Mouse (Mus musculus): ENCODE data around the gene Tiprl.

Gene Tiprl

DNA sequence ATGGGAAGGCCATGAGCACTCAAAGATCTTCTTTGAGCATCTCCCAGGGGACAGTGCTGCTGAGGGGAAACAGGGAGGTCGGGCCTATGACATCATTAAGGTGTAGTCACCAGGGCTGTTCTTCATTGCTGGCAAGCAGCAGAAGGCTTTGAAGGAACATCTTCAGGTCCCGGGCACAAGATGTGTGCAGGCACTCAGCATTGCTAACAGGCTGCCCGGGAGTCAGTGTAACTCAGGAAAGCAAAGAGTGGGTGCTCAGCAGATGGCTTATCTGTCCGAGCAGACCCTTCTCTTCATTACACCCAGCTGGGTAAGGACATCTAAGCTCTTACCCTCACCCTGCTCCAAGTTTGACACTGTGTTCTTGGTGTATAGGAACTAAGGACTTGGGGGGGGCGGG, 57.5 kb downstream of the Tiprl start:
- DNase-seq (ENCODE audit: low spot score in 2 of 2), result no peak

- no peak for DNase-seq (ENCODE audit: low spot score in 2 of 2)
Measured at GRCm38 (mm10) chr1:165178075-165178474, 58.7 kb downstream of the Tiprl start.

GRCm38 (mm10) chr1:165174059-165174616, 62.7 kb downstream of the Tiprl start:
- no peak for DNase-seq (ENCODE audit: low spot score in 2 of 2)

GRCm38 (mm10) chr1:165171277-165171676, 65.5 kb downstream of the Tiprl start:
- DNase-seq (ENCODE audit: low spot score in 2 of 2), result no peak

- DNase-seq (ENCODE audit: low spot score in 2 of 2), result no peak
Measured at GRCm38 (mm10) chr1:165170157-165170556, 66.6 kb downstream of the Tiprl start.

GRCm38 (mm10) chr1:165169462-165169861, 67.3 kb downstream of the Tiprl start:
- DNase-seq (ENCODE audit: low spot score in 2 of 2), result no peak

- DNase-seq (ENCODE audit: low spot score in 2 of 2), result no peak
Measured at GRCm38 (mm10) chr1:165164920-165165319, 71.9 kb downstream of the Tiprl start.
